Mouse (Mus musculus): Measurements from ENCODE around the gene Tmx2.

DNA sequence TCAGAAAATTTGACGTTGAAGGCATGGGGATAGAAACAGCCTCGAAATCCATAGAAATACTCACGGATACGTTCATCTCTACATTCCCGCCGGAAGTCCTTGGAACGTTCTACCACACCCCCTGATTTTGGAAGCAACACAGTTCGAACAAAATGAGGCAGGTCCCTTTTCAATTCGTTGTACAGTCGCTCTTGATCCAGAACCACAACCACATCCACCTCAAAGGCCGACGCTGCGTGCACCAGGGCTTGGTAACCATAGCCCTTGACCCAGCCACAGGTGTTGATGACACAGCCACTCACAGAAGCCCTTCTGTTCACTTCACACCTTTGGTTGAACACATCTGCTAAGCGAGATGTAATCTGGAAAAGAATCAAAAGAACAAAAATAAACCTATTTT is 44.9 kb upstream of the Tmx2 start:
- TF ChIP-seq CTCF (IDR thresholded peaks at IDR 0.05; ENCODE audit: borderline replicate concordance, insufficient read depth, low read length) (no peak), POLR2A (IDR thresholded peaks at IDR 0.05; ENCODE audit: low read depth, low read length) (no peak)

Measured in embryonic fibroblast, embryonic 13.5 days (primary cell).